Mouse (Mus musculus) small intestine, adult 2 months (tissue): Measurements from ENCODE around the gene Myl7.

Experiments used
- CTCF ChIP-seq: fragments of 200-500 bp; IDR thresholded peaks from 2 replicates; pipeline ENCODE4 v1.5.1; 2012; ENCODE audit warnings: low read depth, mild to moderate bottlenecking, control low read depth, inconsistent platforms, low read length, moderate library complexity, mixed read lengths; ENCODE audit not compliant: insufficient replicate concordance, insufficient read length; ENCODE audit errors: extremely low read depth
- POLR2A ChIP-seq: fragments of 200-500 bp; IDR thresholded peaks from 2 replicates; pipeline ENCODE4 v1.6.1; 2012; ENCODE audit warnings: low read depth, mild to moderate bottlenecking, control low read depth, inconsistent platforms, low read length, moderate library complexity

GRCm38 (mm10) chr11:5912635-5913034, 14.1 kb upstream of the Myl7 start:
- no peak for TF ChIP-seq POLR2A
- peak; percentile 72; the same call in 1 of the 2 replicates for TF ChIP-seq CTCF
